Mouse (Mus musculus) liver, embryonic 11.5 days (tissue): ENCODE measurements at regions not wholly inside any gene's neighbourhood (a gene's known extent, or its start where the extent isn't known, plus 50 kb on each side); places are given as distances from the start of the nearest gene placed in this dataset.

Source experiments
- ATAC-seq: fragments of 200-750 bp; cut with Nextera tagmentation; replicated peaks from 2 replicates; pipeline ENCODE4 v1.8.0; 2017; ENCODE audit warnings: moderate number of reproducible peaks, mild to moderate bottlenecking, moderate TSS enrichment, moderate library complexity; ENCODE audit not compliant: low FRiP score
- DNase-seq: peaks from one replicate; pipeline ENCODE4 v3.0.0-alpha.2; 2017; ENCODE audit warnings: low spot score
- H3K27ac ChIP-seq: fragments of 300-500 bp; sonication (generic); 2 replicates; pipeline ENCODE4 v1.5.1; 2014; ENCODE audit warnings: mild to moderate bottlenecking, low read depth, low read length, control low read depth
- H3K27me3 ChIP-seq: fragments of 300-500 bp; sonication (generic); replicated peaks from 2 replicates; pipeline ENCODE4 v1.6.1; 2014; ENCODE audit warnings: low read length, mixed read lengths; ENCODE audit not compliant: control insufficient read depth, insufficient read depth
- H3K36me3 ChIP-seq: fragments of 300-500 bp; sonication (generic); 2 replicates; pipeline ENCODE4 v1.6.1; 2014; ENCODE audit warnings: mild to moderate bottlenecking, low read length, moderate library complexity, mixed read lengths; ENCODE audit not compliant: control insufficient read depth, insufficient read depth
- H3K4me1 ChIP-seq: fragments of 300-500 bp; sonication (generic); replicated peaks from 2 replicates; pipeline ENCODE4 v1.6.1; 2014; ENCODE audit warnings: low read length, mixed read lengths; ENCODE audit not compliant: control insufficient read depth, insufficient read depth
- H3K4me2 ChIP-seq: fragments of 300-500 bp; sonication (generic); 2 replicates; pipeline ENCODE4 v1.6.1; 2014; ENCODE audit warnings: mild to moderate bottlenecking, control low read depth, moderate library complexity
- H3K4me3 ChIP-seq: fragments of 300-500 bp; sonication (generic); 2 replicates; pipeline ENCODE4 v1.5.1; 2014; ENCODE audit warnings: low read depth, low read length, control low read depth
- H3K9ac ChIP-seq: fragments of 300-500 bp; sonication (generic); 2 replicates; pipeline ENCODE4 v1.6.1; 2014; ENCODE audit warnings: low read depth, low read length, control low read depth
- H3K9me3 ChIP-seq: fragments of 300-500 bp; sonication (generic); 2 replicates; pipeline ENCODE4 v1.6.1; 2016; ENCODE audit warnings: low read length, inconsistent platforms, mixed read lengths; ENCODE audit not compliant: control insufficient read depth
- WGBS: fragments of 180-500 bp; shearing (Covaris S2); extraction: QIAGEN DNeasy Blood & Tissue Kit; methylation state at CpG from one replicate; pipeline ENCODE4 v1.1.7; 2014; 5-methylcytosine and 5-hydroxymethylcytosine counted together

DNA sequence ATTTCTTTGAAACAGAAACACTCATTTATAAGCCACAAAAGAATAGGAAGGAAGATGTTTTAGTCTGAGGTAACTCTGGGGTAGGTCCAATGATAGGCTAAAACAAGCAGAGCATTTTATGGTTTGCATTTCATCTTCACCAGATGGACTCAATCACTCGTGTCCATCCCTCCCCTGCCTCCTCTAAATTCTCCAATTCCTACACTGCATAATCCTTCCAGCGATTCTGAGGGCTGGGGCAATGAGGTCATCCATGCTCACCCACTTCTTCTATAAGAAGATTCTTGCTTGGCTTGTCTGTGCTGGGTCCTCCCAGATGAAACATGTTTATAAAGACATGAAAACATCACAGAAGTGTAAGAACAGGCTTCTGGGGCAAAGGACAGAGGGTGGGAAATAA lies 630.3 kb downstream of the Bckdhb start:
- no peaks in the 10 kb centered on the region for H3K9me3 ChIP-seq
- no peaks in the 10 kb centered on the region for H3K27me3 ChIP-seq
- DNase-seq (no peak), ATAC-seq (no peak)
- H3K27ac ChIP-seq, result no peak overlapping the region
- WGBS, result 62% methylated on average over 2 of the region's 2 CpGs
- no peaks in the 10 kb centered on the region for H3K4me1 ChIP-seq
- H3K4me2 ChIP-seq, result no peak overlapping the region
- H3K9ac ChIP-seq, result no peak overlapping the region
- H3K36me3 ChIP-seq, result no peaks in the 10 kb centered on the region
- H3K4me3 ChIP-seq, result no peak overlapping the region

DNA sequence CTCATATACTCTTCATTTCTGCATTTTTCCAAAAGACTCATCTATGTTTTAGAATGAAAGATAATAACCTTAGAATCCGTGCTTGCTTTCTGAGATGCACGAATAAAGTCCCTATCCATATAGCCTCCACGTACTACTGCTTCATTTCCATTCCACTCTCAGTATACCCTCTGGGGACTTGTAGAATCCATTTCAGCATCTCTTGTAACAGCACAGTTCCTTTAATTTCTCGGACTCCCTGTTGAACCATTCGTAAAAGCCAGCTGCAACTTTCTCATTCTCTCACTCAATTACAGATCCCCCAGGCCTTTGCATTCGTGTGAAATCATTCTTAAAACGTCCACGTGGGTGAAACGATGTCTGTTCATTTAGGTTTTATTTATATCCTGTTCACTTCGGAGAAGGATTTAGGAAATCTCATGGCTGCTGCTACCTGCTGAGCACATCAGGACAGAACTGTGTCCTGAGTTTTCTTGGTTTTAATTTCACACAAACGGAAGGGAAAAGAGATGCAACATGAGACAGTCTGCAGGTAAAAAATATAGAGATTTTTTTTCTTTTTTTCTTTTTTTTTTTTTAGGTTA lies 631.4 kb downstream of the Bckdhb start:
- no peaks in the 10 kb centered on the region for H3K9me3 ChIP-seq
- no peaks in the 10 kb centered on the region for H3K27me3 ChIP-seq
- no peak overlapping the region for H3K27ac ChIP-seq
- WGBS, result 79% methylated on average over 11 of the region's 11 CpGs
- H3K4me1 ChIP-seq, result no peaks in the 10 kb centered on the region
- H3K36me3 ChIP-seq, result no peaks in the 10 kb centered on the region
- no peak overlapping the region for H3K9ac ChIP-seq
- DNase-seq (no peak), ATAC-seq (no peak)
- no peak overlapping the region for H3K4me2 ChIP-seq
- H3K4me3 ChIP-seq, result no peak overlapping the region

- DNase-seq (no peak), ATAC-seq (no peak)
- WGBS, result 91% methylated on average over 1 of the region's 1 CpGs
- Histone ChIP-seq H3K4me2 (no peak overlapping the region), H3K36me3 (no peaks in the 10 kb centered on the region), H3K4me1 (no peaks in the 10 kb centered on the region), H3K27me3 (no peaks in the 10 kb centered on the region), H3K9ac (no peak overlapping the region), H3K4me3 (no peak overlapping the region), H3K27ac (no peak overlapping the region), H3K9me3 (no peaks in the 10 kb centered on the region)
These were observed 633.4 kb downstream of the Bckdhb start for GRCm38 (mm10) chr9:84558346-84558745.

- ATAC-seq (no peak), DNase-seq (no peak)
- Histone ChIP-seq H3K27me3 (no peaks in the 10 kb centered on the region), H3K4me1 (no peaks in the 10 kb centered on the region), H3K27ac (no peak overlapping the region), H3K9me3 (no peaks in the 10 kb centered on the region), H3K4me3 (no peak overlapping the region), H3K9ac (no peak overlapping the region), H3K36me3 (no peaks in the 10 kb centered on the region), H3K4me2 (no peak overlapping the region)
- WGBS, result 62% methylated on average over 3 of the region's 3 CpGs
These were observed 644.6 kb downstream of the Bckdhb start for GRCm38 (mm10) chr9:84569533-84569932.

DNA sequence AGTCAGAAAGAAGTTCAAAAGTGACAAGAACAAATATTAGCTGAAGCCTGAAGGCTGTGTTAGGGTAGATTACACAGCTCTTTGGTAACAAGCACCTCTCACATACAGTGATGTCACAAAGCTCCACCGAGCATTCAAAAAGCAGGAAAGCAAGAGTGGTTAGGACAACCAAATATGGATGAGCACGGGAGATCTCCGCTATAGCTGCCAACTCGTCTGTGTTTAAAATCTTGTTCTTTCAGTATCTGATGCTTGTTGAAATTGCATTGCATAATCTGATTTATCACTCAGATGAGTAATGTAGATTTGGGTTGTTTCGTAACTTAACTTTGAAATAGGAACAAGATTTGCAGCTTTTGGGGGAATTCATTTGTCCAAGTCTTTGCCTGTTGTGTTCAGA lies 652.8 kb downstream of the Bckdhb start:
- no peak overlapping the region for H3K4me3 ChIP-seq
- H3K27ac ChIP-seq, result no peak overlapping the region
- DNase-seq (no peak), ATAC-seq (no peak)
- H3K4me1 ChIP-seq, result no peaks in the 10 kb centered on the region
- H3K9ac ChIP-seq, result no peak overlapping the region
- no peaks in the 10 kb centered on the region for H3K9me3 ChIP-seq
- H3K36me3 ChIP-seq, result no peaks in the 10 kb centered on the region
- WGBS, result 80% methylated on average over 5 of the region's 5 CpGs
- H3K27me3 ChIP-seq, result no peaks in the 10 kb centered on the region
- H3K4me2 ChIP-seq, result no peak overlapping the region

GRCm38 (mm10) chr9:84587791-84588190 lies 662.8 kb downstream of the Bckdhb start:
- Histone ChIP-seq H3K9ac (no peak overlapping the region), H3K4me1 (no peaks in the 10 kb centered on the region), H3K4me3 (no peak overlapping the region), H3K27ac (no peak overlapping the region), H3K4me2 (no peak overlapping the region), H3K9me3 (no peaks in the 10 kb centered on the region), H3K36me3 (no peaks in the 10 kb centered on the region), H3K27me3 (no peaks in the 10 kb centered on the region)
- WGBS, result 76% methylated on average over 4 of the region's 4 CpGs
- DNase-seq, result no peak
- no peak for ATAC-seq

- Histone ChIP-seq H3K4me1 (no peaks in the 10 kb centered on the region), H3K27me3 (no peaks in the 10 kb centered on the region), H3K9me3 (no peaks in the 10 kb centered on the region), H3K4me3 (no peak overlapping the region), H3K27ac (no peak overlapping the region), H3K36me3 (no peaks in the 10 kb centered on the region), H3K9ac (no peak overlapping the region), H3K4me2 (no peak overlapping the region)
- ATAC-seq (no peak), DNase-seq (no peak)
- WGBS, result 63% methylated on average over 2 of the region's 2 CpGs
These were observed 669.8 kb downstream of the Bckdhb start for GRCm38 (mm10) chr9:84594724-84595123.
